Mouse (Mus musculus) inflammation-experienced regulatory T-cells, adult 6 months (primary cell): ENCODE measurements around the gene Ptch1. TPM values are rescaled to one million over a fixed set of nuclear protein-coding genes. Genes with fewer than 3 reads are reported as not detected.

Source experiments
- ATAC-seq: one replicate; pipeline ENCODE4 v1.8.0; 2017
- polyA plus RNA-seq, 3 experiments: library from polyadenylated mRNA; unstranded; fragments of 100-300 nt; shearing (Covaris generic); gene quantifications; one replicate each; pipeline ENCODE4 v1.2.1; 2017

The Ptch1 gene
- polyA plus RNA-seq, 3 experiments from 2014 or later = 9.5 to 13.2 (median 12.1) TPM

- no peak for ATAC-seq
Observed at GRCm38 (mm10) chr13:63486791-63487706, 86.3 kb downstream of the Ptch1 start.

GRCm38 (mm10) chr13:63475356-63475755 is 98.0 kb downstream of the Ptch1 start:
- ATAC-seq = no peak

Other genes with a start within 250 kb of the Ptch1 start
- 10 to 100 TPM in 2 of 3 experiments, 1 to 10 TPM in 1; 8.5 to 18.0 (median 14.4) TPM for gene Fancc, start 76.3 kb downstream of the Ptch1 start, polyA plus RNA-seq
- gene Ercc6l2, start 241.6 kb upstream of the Ptch1 start, polyA plus RNA-seq = 10 to 100 TPM; 17.9 to 32.3 (median 21.1) TPM